Mouse (Mus musculus) telencephalon, adult 2 months (tissue): ENCODE measurements around the gene Atic.

ENCODE experiments used
- DNase-seq: peaks from one replicate; pipeline ENCODE4 v3.0.0-alpha.2; 2011; ENCODE audit warnings: low read depth, low spot score

The Atic gene

GRCm38 (mm10) chr1:71593184-71593583 lies 36.2 kb downstream of the Atic start:
- no peak for DNase-seq

- no peak for DNase-seq
Measured at GRCm38 (mm10) chr1:71594268-71594667, 37.3 kb downstream of the Atic start.

GRCm38 (mm10) chr1:71595365-71595764 lies 38.4 kb downstream of the Atic start:
- no peak for DNase-seq

GRCm38 (mm10) chr1:71605751-71606150 lies 48.8 kb downstream of the Atic start:
- no peak for DNase-seq

DNA sequence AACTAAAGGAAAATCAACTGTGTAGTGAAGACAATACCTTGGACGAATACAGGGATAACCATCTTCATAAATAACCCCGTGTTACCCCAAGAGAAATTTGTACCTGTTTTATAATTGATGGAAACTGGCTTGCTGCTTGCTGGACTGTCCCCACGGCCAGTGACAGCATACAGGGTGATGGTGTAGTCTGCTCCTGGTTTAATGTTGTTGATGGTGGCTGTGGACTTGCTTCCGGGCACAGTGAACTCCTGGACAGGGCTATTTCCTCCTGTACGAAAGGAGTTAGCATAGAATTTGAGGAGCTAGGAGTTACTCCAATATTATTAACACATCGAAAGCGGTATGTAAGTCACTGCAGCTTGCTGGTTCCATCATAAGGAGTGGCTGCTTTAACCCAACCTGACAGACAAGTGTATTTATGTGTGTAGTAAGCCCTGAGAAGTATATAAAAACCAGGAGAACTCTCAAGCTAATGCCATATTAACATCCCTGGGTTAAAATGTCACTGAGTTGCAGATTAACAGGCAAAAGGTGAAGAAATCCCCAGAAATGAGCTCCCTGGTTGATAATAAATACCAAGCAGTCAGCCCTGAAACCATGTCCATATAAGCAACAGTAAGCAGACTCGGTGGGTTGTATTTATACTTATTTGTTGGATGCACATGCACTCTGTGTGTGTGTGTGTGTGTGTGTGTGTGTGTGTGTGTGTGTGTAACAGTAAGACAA lies 49.8 kb downstream of the Atic start:
- DNase-seq, result no peak

GRCm38 (mm10) chr1:71609057-71609775 lies 52.3 kb downstream of the Atic start:
- DNase-seq, result no peak

- DNase-seq, result no peak
Measured at GRCm38 (mm10) chr1:71609916-71610315, 53.0 kb downstream of the Atic start.

DNA sequence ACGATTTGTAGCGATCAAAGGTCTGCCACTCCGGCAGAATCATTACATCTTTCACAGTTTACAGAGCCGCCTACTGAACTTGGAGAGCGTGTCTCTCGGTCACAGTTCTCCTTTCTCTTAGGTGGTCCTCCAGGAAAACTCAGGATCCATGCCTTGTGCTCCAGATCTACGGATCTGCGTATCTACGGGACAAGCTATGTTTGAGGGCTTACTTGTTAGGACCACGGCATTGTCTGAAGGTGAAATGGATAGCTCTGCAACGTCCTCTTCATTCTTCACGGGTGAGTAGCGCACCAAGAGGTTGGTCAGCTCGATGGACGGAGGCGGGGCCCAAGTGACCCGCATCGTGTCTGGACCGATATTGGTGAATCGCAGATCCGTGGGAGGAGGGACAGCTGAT lies 55.3 kb downstream of the Atic start:
- DNase-seq, result no peak

DNA sequence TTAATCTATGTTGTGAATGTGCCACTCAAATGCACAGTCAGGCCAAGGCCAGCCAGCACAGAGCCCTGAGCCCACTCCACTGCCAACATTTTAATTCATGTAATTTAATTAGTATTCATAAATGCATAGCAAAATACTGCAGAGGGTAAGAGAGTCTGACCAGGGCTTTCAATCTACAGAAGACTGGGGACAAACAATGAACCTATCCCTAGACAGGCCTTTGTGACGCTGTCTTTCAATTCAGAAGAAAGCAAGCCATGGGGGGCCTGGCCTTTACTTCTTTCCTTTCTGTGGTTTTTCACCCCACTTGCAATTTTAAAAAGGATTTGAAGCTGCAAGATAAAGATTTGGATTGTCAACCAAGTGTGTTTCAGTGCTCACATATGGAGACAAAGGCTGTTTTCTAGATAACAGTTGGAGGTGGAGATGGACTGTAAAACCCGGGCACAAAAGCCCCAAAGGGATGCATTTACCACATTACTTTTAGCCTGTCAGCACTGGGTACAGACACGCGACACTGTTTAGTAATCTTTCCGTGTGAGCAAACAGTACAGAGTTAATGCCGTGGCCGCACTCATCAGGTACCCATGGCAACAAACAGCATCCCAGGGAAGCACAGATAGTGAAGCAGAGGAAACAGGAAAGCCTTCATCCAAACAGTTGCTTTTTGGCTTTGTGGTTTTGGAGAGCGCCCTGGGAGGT lies 57.7 kb downstream of the Atic start:
- no peak for DNase-seq

- DNase-seq, result no peak
Measured at GRCm38 (mm10) chr1:71621526-71621925, 64.6 kb downstream of the Atic start.

DNA sequence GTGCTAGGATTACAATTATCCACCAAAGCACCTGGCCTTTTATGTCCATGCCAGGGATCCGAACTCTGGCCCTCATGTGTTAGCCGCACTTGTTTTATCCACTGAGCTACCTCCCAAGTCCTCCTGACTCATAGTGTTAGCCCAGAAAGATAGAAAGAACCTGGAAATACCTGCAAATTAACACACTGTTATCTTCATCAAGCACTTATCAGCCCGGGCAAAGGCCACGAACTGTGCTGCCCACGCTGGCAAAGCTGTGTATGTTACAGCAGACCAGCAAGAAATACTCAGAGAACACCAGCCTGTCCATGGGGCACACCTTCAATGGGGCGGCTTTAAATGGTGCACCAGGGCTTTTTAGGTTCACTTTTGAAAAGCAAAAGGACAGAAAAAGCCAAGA lies 66.7 kb downstream of the Atic start:
- no peak for DNase-seq
